Mouse (Mus musculus) CD4-positive helper T cell, adult 2 months (primary cell): Measurements from ENCODE around the gene Nfib.

Experiments
- DNase-seq: peaks from one replicate; pipeline ENCODE4 v3.0.0-alpha.2; 2012; ENCODE audit warnings: low read depth, missing footprints, low spot score

The Nfib gene

DNA sequence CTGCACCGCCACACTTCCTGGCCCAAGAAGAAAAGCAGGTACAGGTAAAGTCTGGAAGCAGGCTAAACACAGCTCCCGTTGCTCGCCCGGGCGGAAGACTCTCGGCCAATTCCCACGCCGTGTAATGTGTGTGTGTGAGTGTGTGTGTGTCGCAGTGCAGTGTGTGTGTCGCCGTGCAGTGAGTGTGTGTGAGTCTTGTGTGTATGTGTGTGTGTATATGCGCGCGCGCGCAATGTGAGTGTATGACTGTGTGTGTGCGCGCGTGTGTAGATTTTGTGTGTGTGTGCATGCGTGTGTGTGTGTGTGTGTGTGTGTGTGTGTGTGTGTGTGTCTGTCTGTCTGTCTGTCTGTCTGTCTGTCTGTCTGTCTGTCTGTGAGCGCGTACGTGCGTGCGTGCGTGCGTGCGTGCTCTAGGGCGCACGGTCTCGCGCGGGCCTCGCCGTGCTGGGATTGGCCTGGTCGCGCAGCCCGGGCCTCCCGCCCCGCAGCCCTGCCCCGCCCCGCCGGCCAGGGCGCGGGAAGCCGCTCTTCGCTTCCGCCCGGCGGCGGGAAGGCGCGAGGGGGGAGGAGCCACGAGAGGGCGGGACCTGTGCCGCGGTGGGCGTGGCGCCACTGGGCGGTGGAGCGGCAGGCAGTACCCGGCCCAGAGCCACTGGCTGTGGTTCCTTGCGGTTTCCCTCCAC, 192.7 kb downstream of the Nfib start:
- peak; percentile 62 for DNase-seq

- DNase-seq: no peak
Observed at GRCm38 (mm10) chr4:82512335-82512734, 193.2 kb downstream of the Nfib start.

GRCm38 (mm10) chr4:82511524-82511923, 194.0 kb downstream of the Nfib start:
- no peak for DNase-seq

DNA sequence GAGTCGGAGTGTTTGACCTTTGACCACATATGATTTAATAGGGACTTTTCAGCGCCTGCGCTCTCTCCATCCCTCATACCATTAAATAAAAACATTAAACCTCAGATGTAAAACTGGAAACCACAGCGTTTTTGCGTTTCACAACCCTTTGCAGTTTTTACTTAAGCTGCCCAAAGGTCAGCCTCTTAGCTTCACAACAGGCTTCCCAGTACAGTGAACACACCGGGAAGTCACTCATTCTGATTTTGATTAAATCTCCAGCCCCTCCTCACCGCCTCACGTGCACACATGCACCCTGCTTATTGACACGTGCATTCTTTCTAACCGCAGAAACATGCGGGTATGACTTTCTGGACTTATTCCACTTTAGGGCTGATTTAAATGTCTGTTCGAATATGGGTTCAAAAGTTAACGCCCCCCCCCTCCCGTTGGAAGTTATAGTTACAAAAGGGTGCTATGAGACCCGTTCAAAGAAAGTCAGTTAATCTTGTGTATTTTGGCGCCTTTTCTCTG, 194.5 kb downstream of the Nfib start:
- DNase-seq: no peak

DNA sequence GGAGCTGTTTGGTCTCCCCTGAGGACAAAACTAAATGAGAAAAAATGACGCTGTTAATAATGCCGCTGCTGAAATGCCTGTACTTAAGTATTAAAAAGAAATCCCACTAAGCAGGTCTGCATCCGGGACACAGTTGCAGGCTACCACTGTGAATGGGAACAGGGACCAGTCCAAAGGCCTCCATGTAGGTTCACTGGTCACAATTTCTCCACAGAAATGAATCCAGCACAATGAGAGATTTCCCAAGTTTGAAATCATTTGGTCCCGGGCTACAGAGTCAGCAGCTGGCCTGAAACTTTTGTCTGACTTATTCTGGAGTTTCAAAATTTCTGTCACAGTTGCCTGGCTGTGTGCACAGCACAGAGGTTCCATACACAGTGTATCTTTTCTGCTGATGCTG, 195.8 kb downstream of the Nfib start:
- no peak for DNase-seq

GRCm38 (mm10) chr4:82509166-82509767, 196.3 kb downstream of the Nfib start:
- no peak for DNase-seq

GRCm38 (mm10) chr4:82508281-82508687, 197.3 kb downstream of the Nfib start:
- no peak for DNase-seq

- no peak for DNase-seq
Observed at GRCm38 (mm10) chr4:82507541-82508280, 197.8 kb downstream of the Nfib start.

- DNase-seq: no peak
Observed at GRCm38 (mm10) chr4:82506731-82507331, 198.7 kb downstream of the Nfib start.

- no peak for DNase-seq
Observed at GRCm38 (mm10) chr4:82506081-82506730, 199.3 kb downstream of the Nfib start.

- no peak for DNase-seq
Observed at GRCm38 (mm10) chr4:82505121-82506031, 200.2 kb downstream of the Nfib start.

DNA sequence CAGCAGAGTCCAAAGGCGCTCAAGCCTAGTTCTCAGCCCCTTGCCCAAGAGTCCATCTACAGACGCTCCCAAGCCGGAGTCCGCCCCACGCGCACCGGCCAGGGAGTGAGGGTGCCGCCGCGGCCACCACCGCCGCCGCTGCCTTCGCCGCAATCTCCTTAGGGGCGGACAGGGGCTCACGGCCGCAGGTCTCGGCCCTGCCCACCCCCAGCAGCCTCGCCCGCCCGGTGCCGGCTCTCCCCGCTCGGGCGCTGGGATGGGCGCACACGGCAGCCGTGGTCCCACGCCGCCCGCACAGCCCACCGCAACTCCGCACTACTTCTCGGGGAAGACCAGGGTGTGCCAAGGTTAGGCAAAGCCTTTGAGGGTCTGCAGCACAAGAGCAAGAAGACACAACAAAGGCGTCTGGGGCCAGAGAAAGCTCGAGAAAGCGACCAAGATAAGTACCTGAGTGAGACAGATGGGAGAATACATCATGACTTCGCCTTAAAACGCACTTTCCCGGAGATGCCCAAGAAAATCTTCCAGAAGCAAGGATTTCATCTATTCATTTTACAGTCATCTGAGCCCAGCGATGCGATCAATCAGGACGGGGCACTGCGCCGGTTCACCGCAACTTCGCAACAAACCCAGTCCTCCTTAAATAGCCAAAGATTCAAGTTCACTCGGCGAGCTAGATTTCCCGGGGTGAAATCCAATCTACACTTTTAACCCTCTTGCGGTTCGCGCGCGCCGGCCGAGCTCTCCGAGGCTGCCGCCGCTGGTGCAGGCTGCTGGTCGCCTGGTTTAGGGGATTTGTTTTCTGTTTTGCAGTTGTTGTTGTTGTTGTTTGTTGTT, 201.0 kb downstream of the Nfib start:
- DNase-seq: no peak

DNA sequence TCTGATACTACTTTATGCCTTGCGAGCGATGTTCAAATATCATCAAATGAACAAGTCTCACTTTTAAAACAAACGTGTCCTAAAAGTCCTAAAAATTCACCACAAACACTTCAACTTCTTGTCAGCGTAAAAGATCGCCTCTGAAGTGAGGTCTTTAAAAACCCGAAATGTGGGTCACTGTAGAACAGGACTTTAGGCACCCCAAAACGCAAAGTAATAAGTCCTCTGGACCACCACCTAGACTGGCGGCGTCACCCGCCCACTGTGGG, 201.6 kb downstream of the Nfib start:
- no peak for DNase-seq

- DNase-seq: no peak
Observed at GRCm38 (mm10) chr4:82503274-82504014, 202.1 kb downstream of the Nfib start.

- DNase-seq: no peak
Observed at GRCm38 (mm10) chr4:82502611-82503010, 202.9 kb downstream of the Nfib start.

- DNase-seq: no peak
Observed at GRCm38 (mm10) chr4:82502012-82502411, 203.5 kb downstream of the Nfib start.

DNA sequence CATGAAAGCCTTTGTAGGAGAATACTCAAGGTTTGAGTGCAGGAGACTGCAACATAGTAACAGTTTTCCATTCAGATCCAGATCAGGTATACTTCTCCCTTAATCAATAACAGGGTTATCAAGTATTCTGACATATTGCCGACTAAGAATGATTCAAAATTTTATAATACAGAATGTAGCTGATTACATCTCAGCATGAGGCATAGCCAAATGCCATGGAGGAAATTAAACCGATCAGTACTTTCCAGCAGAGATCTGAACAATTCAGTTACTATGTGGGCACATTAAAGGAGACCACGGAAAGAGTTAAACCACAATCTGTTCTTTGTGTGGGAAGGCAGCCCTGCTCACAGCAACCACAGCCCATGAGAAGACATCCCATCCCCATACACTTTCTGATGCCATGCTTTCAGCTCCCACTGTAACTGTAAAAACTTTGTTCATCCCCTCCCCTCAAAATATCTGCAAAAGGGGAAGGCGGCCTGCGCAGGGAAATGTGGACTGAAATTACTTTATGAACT, 204.9 kb downstream of the Nfib start:
- DNase-seq: no peak

DNA sequence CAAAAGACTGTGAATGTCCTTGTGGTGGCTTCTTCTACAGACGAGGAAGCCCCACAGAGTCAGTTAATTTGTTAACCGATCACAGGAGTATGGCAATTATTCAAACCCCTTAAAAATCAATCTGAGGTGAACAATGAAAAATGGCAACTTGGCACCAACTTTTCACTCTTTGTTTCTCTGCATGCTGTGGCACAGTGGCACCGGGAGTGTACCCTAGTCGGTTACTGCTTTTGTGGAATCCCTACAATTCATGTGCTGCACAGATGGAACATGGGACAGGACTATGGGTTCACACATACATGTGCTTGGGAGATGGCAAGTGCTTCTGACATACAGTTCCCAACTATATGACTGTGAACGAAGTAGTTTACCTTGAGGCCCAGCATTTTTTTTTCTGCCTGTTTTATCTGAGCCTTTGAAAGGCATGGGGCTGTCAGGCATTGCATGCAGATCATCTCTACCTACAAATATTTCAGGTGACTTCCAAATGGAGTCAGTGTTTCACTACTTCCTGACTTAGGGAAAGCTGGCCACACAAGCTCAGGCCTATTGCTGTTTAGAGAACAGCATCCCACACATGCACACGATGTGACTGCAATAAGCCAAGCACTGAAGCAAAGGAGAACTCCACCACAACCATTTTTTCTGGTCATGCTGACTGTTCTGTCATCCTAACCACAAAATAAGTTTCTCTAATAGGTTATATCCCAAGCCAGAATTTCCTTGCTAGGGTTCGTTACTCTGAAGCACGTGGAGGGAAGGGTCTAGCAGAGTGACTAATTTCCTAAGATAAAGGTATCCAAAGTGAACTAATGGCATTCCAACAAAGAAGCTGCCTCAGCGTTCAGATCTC, 205.6 kb downstream of the Nfib start:
- no peak for DNase-seq
